Mouse (Mus musculus): ENCODE measurements at regions not wholly inside any gene's neighbourhood (a gene's known extent, or its start where the extent isn't known, plus 50 kb on each side); places are given as distances from the start of the nearest gene placed in this dataset.

DNA sequence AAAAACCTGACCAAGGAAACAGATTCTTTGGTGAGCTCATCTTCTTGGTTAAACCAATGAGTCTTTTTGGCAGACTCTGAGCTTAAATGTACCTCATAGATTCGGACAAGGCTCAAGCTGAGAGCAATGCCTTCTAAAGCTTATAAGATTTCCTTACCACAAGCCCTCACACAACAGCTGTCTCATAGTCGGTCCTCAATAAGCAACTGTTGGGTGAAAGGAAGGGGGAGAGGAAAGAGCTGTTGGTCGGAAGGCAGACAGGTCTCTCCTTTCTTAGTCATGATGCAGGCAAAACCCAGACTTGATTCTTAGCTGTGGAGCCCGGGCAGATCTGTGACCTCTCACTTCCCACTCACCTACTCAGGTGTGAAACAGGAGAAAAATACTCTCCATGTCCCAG lies 50.8 kb upstream of the 1700016C15Rik start:
- DNase-seq, result no peak

All from cerebellum, adult 9-11 months (tissue).